Mouse (Mus musculus): ENCODE results near the gene Itprip.
A peak's percentile ranks its signal among the peaks of the same experiment; 100 is the strongest.

Itprip gene

DNA sequence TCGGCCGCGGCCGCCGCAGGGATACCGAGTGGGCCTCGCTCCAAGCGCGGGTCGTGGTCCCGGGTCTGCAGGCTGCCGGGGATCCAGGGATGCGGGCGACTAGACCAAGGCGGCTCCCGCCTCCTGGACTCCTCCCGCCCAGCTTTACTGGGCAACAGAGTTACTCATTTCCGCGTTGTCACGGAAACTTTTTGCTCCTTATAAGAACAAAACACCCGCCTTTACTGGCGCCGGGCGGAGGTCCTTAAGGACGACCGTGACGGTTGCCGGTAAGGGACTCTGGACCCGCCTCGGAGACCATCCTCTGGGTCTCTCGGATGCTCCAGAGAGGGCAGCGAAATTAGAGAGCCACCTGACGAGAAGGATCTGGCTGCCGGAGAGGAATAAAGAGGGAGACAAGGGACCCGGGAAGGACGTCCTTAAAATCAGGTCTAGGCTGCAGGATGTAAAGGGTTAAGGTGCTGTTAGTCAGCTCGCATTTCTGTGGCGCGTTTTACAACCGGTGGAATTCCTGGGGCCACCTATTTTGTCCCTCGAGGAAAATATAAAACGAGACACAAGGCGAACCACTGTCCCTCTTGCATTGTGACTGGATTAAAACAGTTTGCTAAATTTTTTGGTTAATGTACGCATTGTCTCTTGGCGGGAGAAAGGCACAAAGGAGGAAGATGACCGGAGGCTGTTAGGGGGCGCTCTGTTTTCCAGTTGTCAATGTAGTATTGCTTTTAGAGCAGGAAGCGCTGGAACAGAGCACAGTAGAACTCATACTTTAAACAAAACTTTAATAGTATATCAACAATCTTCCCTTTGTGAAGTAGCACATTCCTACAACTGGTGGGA lies at the start of gene Itprip, which contains the start of gene Cfap43:
Gene Itprip, minus strand, starts transcription at position 174 of the 840 bp plus-strand sequence.
Gene Cfap43, minus strand, starts transcription at position 162 of the 840 bp plus-strand sequence.
- peak; percentile 83 for DNase-seq (ENCODE audit: low spot score)

DNA sequence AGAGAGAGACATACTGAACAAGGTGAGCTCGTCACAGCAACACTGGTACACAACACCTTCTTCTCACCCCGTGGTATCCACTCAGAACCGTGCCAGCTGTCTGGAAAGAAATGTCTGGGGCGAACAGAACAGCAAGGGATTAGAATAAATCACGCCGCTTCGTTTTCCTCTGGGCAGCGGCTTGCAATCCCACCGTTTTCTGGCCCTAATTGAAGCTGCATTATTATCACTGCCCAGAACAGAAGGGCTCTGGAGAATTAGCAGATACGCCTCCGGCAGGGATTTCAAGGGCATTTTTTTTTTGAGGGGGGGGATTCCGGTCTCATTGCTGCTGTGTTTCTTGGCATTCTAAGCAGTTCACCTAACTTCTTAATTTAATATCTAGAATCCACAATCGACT lies 39.1 kb upstream of the Itprip start:
- no peak for DNase-seq (ENCODE audit: low spot score)

DNA sequence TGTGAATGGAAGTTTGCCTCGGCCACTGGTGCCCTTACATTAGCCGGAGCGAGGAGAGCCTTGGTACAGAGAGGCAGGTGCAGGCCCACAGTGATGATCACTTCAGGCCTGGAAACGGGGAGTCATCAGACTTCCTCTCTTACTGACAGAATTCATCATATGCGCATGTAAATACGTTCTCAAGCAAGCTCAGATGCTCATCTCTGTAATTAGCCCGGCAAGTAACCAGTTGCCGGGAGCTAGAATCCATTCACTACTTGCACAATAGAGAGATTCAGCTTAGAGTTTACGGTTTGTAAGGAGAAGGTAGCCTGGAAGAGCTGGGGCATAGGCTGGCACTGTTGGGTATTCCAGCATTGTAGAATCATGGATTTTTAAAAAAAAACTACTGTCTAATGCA lies 34.1 kb upstream of the Itprip start:
- no peak for DNase-seq (ENCODE audit: low spot score)

DNA sequence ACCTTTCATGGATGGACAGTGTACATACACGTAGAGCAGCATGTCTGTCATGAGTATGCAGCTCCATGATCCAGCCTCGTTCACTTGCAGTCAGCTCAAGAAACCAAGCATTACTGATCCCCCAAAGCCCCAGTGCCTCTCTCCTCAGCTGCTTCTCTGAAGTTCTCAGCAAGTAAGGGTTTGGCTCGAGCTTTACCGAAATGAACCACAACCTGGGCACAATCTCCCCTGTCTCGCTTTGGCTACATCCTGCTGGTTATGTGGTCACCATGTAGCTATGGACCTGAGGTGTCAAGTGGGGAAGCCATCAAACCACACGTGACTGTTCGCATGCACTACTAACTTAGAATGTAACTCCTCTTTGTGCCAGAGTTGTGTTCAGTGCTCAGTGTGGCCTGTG lies 31.8 kb upstream of the Itprip start:
- no peak for DNase-seq (ENCODE audit: low spot score)

DNA sequence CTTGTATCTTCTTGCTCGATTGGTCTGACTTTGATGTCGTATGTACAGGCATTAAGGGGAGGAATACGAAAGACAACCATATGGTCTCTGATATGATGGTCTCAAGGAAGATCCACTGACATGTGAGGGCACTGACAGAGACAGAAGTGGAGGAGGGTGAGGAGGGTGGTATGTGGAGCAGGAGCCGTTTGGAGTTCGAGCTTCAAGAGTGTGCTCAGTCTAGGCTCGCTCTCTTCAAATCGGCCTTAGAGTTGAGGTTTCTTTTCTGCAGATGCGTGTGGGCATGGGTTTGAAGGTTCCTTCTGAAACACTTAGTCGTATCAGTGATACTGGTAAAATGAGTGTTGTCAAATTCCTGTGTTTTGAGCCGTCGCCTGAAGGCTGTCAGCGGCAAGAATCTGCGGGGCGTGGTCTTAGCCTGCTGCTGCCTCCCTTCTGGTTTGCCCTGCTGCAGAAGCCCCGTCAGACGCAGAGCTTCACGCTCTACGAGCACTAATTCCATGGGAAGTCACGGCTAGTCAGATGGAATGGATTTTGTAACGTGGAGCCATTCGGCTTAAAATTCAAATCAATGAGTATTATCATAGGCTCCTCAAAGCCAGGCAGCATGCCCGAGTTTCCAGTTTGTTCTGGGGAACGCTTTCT lies 27.8 kb upstream of the Itprip start:
- DNase-seq (ENCODE audit: low spot score) = peak; percentile 27

DNA sequence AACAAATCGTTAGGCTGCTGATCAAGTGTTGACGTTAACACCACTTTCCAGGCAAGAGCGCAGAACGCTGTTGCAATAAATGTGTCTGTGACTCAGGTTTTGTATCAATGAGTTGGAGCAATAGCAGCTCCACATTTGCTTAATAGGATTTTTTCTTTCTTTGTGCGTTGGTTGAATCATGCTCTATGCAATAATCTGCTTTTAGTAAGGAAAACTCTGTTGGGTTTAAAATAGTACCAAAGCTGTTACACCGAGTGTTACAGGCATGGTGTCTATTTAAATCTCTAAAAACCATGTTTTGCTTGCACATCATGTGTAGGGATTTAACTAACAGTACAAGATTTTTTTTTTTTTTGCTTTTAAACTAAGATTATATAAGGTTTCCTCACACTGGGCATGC lies 20.3 kb upstream of the Itprip start:
- DNase-seq (ENCODE audit: low spot score) = no peak

DNA sequence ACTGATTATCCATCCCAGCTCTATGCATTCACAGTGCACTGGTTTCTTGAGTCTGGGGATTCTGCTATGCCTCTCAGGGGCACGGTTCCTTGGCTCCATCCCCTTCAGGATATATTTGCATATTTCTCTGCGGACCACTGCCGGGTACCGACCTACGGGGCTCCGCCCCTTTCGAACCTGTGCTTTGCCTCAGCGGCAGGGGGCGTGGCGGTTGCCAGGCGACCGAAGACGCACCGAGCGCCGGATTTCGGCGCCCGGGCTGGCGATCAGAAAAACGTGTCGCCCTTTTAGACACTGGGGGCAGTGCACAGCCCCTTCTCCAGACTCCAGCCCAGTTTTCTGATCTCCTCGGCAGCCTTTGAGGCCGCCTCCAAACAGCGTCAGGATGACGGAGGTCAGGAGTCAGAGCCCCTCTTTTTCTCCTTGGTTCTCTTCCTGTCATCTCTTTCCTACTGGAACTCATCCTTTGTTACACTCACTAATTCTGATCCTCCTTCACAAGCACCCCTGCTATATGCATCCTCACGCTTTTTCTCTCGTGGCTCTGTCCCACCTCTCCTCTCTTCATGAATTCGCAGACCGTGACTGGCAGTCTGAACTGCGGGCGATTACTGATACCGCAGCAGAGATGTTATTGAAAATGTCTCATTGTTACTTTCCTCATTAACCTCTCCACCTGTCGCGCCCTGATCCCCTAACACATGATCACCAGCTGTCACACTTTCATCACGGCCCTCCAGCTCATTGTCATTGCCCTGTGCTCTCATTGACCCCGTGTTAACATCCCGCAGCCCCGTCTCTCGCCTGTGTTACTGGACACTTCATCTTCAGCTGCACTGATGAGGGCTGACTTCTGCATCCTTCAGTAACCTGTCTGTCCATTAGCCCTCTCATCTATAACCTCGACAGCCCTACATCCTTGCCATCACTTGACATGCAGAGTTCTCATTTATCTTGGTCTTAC lies 18.6 kb upstream of the Itprip start, which contains the start of gene Cfap58:
Gene Cfap58, plus strand, starts transcription at position 233 of the 964 bp plus-strand sequence.
- DNase-seq (ENCODE audit: low spot score) = peak; percentile 88

DNA sequence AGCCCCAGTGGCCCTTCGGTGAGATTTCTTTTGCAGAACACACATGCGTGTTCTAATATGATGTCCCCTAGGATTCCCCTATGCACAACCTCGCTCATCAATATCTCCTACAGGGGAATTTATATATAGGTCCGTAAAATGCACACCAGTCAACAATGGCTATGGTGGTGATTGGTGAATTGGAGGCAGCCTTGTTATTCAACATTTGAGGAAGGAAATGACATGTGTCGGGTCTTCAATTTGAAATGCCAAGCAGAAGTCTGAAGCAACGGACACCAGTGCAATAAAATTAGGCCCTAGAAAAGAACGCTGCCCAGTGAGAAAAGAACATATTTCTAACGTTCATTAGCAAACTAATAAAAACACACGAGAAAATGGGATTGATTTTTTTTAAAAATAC lies 17.8 kb upstream of the Itprip start:
- DNase-seq (ENCODE audit: low spot score) = no peak

DNA sequence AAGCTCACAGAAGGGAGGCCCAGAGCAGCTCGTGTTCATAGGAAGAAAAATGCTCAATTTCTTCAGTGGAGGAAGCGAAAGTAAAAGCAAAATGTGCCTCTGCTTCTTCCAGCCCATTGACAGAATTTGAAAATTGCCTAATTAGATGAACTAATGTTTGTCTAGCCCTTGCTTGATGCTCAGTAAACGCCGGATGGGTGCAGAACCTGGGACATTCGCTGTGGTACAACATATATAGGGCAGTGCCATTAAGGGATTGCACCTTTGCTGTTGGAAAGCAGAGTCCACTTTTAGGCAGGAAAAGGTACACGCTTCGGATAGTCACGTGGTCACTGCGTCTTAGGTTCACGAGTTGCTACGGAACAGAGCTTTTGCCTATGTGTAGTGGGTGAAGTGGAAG lies 17.4 kb upstream of the Itprip start:
- peak; percentile 51 for DNase-seq (ENCODE audit: low spot score)

DNA sequence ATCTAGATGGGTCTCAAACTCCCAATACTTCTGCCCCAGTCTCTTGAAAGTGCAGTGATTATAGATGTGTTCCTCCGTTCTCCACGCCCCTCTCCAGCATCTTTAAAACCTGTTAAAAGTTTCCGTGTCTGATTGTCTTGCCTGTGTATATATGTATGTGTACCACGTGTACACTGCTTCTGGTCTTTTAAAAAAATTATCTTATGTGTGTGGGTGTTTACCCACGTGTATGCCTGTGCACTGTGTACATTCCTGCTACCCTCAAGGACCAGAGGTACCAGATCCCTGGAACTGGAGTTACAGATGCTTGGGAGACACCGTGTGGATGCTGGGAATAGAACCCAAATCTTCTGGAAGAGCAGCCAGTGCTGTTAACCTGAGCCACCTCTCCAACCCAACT lies 16.4 kb upstream of the Itprip start:
- no peak for DNase-seq (ENCODE audit: low spot score)

DNA sequence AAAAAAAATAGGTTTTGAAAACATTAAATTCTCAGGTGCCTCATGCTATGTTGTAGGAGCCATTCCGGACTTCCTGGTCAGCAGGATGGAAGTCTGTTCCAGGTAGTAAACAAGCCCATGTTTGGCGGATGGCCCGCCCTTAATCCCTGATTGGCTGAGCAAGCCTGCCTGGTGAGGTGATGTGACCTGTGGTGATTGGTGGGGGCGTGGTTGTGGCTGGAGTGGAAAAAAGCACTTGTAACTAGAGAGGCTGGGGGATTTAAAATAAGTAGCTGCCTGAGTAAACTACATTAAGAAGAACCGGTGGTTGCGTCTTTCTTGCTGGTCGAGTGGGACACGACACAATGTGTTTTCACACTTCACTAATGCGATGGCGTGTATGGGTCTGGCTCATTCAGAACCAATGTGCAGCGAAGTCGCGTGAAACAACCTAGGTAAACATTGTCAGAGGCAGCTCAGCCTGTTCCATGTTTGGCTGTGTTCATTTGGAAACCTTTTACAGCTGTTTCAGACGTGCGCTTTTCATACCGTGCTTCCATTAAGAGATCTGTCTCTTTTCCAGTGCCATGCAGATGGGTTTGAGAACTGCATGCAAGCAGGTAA lies 15.6 kb upstream of the Itprip start:
- no peak for DNase-seq (ENCODE audit: low spot score)

DNA sequence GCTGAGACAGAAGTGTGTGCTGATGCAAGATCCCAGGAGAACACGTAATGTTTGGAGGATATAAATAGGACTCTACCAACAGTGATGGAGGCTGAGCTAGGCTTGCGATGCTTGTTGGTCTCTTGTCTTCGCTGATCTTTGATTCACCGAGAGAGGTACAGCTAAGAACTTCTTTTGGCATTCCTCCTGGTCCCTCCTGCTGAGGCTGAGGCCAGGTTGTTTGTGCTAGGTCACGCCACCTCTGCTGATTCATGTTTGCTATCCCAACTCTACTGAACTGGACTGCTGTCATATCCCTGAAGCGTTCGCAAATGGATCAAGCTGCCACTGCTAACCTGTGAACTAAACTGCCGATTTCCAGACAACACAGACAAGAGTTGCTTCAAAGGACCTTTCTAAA lies 15.0 kb upstream of the Itprip start:
- DNase-seq (ENCODE audit: low spot score) = no peak

DNA sequence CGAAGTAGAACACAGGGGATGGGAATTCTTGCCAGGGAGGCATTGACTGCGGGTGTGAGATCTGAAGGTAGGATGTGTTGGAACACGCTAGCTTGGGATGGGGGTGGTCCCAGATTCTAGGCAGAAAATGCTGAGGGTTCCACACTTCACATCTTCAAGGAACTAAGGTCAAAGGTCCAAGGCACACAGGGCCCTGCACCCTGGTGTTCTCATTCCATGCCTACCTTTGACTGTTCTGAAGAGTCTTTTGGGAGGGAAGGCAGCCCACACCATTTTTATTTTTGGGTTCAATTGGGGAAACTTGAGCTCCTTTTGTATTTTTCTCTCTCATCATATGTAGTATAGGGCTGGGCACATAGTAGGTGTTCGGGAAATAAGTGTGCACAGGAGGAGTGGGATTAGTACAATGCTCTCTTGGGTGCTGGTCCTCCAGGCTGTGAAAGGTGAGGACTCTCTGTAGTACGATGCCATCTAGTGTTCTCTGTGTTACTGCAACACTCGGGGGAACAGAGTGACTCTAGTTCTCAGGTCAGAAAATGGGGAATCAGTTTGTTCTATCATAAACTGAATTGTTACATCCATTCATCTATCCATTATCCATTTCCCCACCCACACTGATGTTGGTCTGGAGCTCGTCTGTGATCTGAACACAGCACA lies 13.0 kb upstream of the Itprip start:
- peak; percentile 74 for DNase-seq (ENCODE audit: low spot score)

DNA sequence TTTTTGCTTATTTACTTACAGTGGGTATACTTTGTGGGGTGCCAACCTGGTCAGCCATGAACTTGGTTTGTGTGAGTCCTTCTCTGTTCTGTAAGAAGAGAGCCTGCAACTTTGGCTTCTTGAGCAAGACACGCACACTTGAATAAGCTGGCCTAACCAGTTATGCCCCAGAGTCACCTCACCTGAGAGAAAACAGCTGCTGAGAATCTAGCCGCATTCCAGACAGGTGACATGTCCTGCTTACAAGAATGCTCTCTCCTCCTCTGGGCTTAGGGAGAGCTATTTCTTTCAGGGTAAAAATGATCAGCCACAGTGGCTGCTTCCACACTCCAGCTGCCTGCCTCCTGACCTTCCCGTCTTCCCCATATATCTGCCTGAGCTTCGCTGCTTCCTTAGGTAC lies 9.9 kb upstream of the Itprip start:
- no peak for DNase-seq (ENCODE audit: low spot score)

DNA sequence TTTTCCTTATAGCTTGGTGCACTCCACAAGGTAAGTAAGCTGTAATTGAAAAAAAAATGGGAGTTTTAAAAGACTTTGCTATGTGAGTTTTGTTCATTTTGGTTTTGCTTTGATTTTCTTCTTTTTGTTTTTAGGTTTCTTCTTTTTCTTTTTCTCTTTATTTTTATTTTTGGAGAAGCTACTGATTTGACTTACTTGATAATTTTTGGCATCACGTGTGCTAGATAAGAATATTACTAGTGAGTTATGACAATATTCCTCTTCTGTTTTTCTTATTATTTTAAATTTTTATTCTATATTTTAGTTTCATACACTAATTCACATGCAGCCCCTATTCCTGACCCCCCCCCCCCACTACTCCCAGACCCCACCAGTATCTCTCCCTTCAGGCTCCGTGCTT lies 7.9 kb upstream of the Itprip start:
- no peak for DNase-seq (ENCODE audit: low spot score)

DNA sequence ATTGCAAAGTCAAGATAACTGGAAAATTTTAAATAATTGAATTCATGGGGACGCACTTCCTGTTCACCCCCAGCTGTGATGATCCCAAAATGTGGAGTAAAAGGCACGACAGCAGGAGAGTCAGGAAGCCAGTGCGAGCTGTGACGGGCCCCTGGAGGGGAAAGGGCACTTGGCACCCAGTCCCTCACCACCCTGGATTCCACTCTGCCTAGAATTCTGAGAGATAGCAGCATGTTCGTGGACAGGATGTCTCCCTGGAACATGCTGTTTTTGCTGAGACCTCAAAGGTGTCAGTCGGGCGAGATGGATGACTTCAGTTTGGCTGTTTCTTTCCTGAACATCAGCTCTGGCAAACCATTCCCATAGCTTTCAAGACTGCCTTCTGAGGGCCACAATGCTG lies 6.7 kb upstream of the Itprip start:
- DNase-seq (ENCODE audit: low spot score) = no peak

DNA sequence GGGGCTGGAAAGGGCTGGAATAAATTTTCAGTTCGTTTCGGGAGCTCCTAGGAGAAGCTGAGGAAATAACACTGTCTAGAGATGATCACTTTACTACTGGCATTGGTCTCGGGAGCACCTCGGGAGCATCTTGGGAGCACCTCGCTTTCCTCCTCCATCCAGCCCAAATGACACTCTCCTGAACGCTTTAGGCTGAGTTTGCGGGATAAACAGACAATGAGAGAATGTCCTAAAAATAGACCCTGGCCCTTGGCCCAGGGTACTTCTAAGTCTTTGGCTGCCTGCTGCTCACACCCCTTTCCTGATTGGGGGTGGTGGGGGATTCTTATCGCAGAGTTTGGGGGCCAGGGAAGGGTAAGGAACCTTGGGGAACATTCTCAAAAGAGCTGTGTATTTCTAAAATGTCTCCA lies 872 bp upstream of the Itprip start:
- DNase-seq (ENCODE audit: low spot score) = peak; percentile 34

DNA sequence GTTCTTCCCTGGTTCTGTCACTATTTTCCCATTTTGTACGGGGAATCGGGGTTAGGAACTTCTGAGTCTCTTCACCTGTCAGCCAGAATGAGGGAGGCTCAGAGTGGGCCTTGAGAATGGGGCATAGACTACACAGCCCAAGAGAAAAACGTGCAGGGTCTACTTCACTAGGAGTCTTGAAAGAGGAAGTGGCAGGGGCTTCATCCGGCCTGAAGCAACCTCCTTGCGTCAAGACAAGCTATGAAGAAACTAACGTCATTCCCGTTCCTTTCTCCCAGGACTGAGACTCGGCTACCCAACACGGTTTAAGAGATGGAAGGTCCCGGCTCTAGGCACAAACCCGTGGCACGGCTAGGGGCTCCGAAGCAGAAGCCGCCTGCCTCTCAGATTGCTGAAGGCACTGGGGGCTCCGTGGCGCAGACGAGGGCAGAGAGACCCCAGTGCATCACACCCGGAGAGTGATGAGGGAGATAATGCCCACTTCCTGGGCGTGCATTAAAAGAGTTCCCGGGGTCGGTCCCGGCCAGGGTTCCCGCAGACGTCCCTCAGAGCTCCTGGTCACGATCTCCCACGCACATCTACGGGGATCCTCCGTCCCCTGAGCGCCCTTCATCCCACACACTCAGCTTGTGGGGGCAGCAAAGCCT lies 521 bp downstream of the Itprip start:
- DNase-seq (ENCODE audit: low spot score) = peak; percentile 37

DNA sequence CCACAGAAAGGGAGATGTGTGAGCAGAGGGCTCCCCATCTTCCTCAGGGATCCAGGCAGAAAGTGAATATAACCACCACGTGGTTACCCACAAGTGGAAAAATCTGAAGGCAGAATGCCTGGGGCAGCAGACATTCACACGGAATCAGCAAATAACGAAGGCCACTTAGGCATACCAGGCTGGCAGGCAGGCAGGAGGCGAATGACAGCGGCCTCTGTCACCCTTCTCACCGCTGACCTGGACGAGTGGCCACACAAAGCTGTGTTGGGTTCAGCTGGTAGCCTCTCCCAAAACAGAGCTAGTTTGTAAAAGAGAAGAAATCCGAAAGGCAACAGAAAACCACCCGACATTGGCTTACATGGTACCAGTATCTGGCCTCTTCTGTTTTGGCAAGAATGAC lies 1.1 kb downstream of the Itprip start:
- DNase-seq (ENCODE audit: low spot score) = no peak

DNA sequence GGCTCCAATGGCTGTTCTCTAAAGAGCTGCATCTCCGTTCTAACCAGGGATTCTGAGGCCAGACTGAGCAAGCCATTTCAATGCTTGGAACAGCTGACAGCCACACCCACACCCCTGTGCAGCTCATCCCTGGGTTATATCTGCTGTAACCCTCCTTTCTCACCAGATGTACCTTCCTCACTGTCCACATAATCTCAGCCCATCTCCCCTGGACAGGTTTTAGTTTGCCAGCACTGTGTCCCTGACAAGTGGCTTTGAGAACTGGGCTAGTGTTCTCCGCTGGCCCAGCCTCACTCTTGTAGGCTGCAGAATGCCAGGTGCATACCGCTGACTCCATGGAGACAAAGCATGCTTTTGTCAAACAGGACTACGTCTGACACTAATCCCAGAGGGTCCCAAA lies 1.7 kb downstream of the Itprip start:
- peak; percentile 25 for DNase-seq (ENCODE audit: low spot score)

DNA sequence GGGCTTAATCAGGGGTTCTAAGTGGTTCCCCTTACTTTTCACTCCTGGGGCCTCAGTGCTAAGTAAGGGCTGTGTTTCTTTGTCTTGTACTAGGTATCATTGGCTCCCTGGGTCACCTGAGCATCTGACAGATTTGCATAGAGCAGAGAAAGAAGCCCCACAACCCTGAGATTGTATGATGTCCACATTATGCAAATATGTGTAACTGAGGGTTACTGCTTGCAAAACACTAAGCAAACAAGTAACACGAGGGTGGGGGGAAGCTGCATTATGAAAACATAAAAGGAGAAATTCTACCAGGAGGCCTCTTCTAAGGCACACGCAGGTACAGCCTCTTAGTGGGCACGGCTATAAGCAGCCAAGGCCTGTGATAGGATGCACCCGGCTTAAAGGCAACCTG lies 3.8 kb downstream of the Itprip start:
- no peak for DNase-seq (ENCODE audit: low spot score)
